Mouse (Mus musculus) spleen, adult 2 months (tissue): ENCODE measurements around the gene Gm20388.

Experiments used
- CTCF ChIP-seq: fragments of 200-500 bp; IDR thresholded peaks from 2 replicates; pipeline ENCODE4 v1.5.1; 2011; ENCODE audit warnings: mild to moderate bottlenecking, inconsistent platforms; ENCODE audit not compliant: insufficient read depth, insufficient read length, insufficient replicate concordance; ENCODE audit errors: extremely low read depth
- POLR2A ChIP-seq: fragments of 200-500 bp; IDR thresholded peaks from 2 replicates; pipeline ENCODE4 v1.6.1; 2011; ENCODE audit warnings: low read depth, low read length, inconsistent platforms

DNA sequence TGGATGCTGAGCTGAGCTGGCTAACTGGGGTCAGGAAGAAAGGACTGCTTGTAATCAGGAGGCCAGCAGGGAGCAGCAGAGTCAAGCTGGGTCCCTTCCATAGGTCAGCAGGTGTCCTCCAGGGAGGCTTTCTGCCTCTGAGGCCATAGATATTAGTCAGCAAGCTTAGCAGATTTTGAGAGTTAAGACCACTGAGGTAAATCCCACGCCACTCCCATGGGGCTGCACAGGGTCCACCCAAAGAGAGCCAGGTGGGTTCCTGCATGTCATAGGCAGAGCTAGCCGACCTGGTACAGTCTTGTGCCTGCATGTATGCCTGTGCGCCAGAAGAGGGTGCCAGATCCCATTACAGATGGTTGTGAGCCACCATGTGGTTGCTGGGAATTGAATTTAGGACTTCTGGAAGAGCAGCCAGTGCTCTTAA is 416.5 kb downstream of the Gm20388 start:
- TF ChIP-seq CTCF (peak; percentile 18; the same call in 1 of the 2 replicates), POLR2A (no peak)
